Comparison of ENCODE assay signal across 8 mouse cellular contexts in the genomic region with DNA sequence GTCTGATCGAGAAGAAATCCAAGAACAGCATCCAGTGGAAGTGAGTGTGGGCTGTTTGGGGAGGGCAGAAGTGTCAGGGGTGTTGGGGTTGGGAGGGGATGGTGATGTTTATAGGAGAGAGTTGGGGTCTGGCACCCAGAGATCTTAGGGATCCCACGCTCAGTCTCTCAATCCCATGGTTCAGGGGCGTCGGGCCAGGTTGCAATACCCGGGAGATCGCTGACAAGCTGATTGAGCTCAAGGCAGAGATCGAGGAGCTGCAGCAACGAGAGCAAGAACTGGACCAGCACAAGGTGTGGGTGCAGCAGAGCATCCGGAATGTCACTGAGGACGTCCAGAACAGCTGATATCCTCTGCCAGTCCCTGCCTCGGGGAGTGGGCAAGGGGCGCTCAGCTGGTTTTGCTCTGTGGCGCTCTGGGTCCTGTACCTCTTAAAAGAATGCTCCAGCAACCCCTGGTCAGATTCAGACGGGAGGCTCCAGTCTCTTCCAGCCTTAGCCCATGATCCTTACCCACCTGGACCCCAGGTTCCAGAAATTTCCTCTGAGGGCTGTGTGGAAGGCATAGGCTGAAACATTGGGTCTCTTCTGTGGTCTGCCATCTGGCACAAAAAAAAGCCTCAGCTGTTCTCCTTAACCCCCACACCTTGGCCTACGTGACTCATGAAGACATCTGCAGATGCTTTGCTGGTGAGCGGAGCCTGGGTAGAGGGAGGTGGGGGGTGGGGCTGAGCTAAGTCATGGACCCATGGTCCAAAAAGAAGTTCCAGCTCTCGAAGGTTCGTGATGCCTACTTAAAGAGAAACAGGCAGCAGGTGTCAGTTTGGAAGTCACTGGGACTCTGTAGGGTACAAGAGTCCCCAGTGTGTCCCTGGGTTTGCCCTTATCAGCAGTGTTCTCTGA. TPM values are rescaled to one million over a fixed set of nuclear protein-coding genes. Genes with fewer than 3 reads are reported as not detected.
DNase-seq lines count a peak whose midpoint lies in the region; ATAC-seq and TF ChIP-seq lines count a peak whose summit lies in the region.

No protein-coding gene starts in this region.

- no peaks in the 10 kb centered on the region for H3K27me3 ChIP-seq in lung, embryonic 16.5 days (ENCODE audit: control insufficient read depth, insufficient read depth, low read depth, low read length)
- H3K27me3 ChIP-seq in embryonic facial prominence, embryonic 15.5 days, result no peaks in the 10 kb centered on the region
- no peaks in the 10 kb centered on the region for H3K27me3 ChIP-seq in intestine, postnatal 0 days (replicated peaks; ENCODE audit: control insufficient read depth, insufficient read depth, low read length)
- H3K27me3 ChIP-seq in neural tube, embryonic 15.5 days (replicated peaks), result no peaks in the 10 kb centered on the region; the same call in 1 of the 2 replicates

- ATAC-seq in lung, embryonic 16.5 days (ENCODE audit: low read depth), result no peak
- no peak for ATAC-seq in embryonic facial prominence, embryonic 15.5 days (ENCODE audit: insufficient number of reproducible peaks, low FRiP score, low TSS enrichment, low read depth)
- no peak for ATAC-seq in intestine, postnatal 0 days
- 0 out of 2 replicates have a peak, but pooled peaks have one; percentile 2 for ATAC-seq in neural tube, embryonic 15.5 days (ENCODE audit: low FRiP score)

- peaks cover 29% of the 10 kb centered on the region for H3K36me3 ChIP-seq in lung, embryonic 16.5 days (ENCODE audit: control insufficient read depth, insufficient read depth, low read length)
- H3K36me3 ChIP-seq in embryonic facial prominence, embryonic 15.5 days, result peaks cover 40% of the 10 kb centered on the region
- H3K36me3 ChIP-seq in intestine, postnatal 0 days (ENCODE audit: control insufficient read depth, insufficient read depth), result peaks cover 28% of the 10 kb centered on the region
- peaks cover 44% of the 10 kb centered on the region for H3K36me3 ChIP-seq in neural tube, embryonic 15.5 days

- peak overlapping the region; percentile 83 for H3K4me3 ChIP-seq in lung, embryonic 16.5 days (ENCODE audit: low read length)
- H3K4me3 ChIP-seq in embryonic facial prominence, embryonic 15.5 days (replicated peaks), result peak overlapping the region; percentile 99
- H3K4me3 ChIP-seq in intestine, postnatal 0 days (ENCODE audit: low read depth, low read length), result peak overlapping the region; percentile 95
- H3K4me3 ChIP-seq in neural tube, embryonic 15.5 days (replicated peaks), result peak overlapping the region; percentile 75

- no peaks in the 10 kb centered on the region for H3K9me3 ChIP-seq in lung, embryonic 16.5 days (ENCODE audit: control insufficient read depth, low read length)
- H3K9me3 ChIP-seq in embryonic facial prominence, embryonic 15.5 days (replicated peaks), result no peaks in the 10 kb centered on the region
- H3K9me3 ChIP-seq in intestine, postnatal 0 days (ENCODE audit: control insufficient read depth), result no peaks in the 10 kb centered on the region
- no peaks in the 10 kb centered on the region for H3K9me3 ChIP-seq in neural tube, embryonic 15.5 days (replicated peaks)

- H3K4me2 ChIP-seq in lung, embryonic 16.5 days (ENCODE audit: low read depth, low read length), result peak overlapping the region; percentile 98
- peak overlapping the region; percentile 85 for H3K4me2 ChIP-seq in embryonic facial prominence, embryonic 15.5 days (replicated peaks)
- peak overlapping the region; percentile 85 for H3K4me2 ChIP-seq in intestine, postnatal 0 days (replicated peaks; ENCODE audit: low read depth)
- peak overlapping the region; percentile 90 for H3K4me2 ChIP-seq in neural tube, embryonic 15.5 days

- 47% methylated on average over 18 of the region's 18 CpGs for WGBS in lung, embryonic 16.5 days
- WGBS in embryonic facial prominence, embryonic 15.5 days, result 50% methylated on average over 18 of the region's 18 CpGs
- 42% methylated on average over 18 of the region's 18 CpGs for WGBS in intestine, postnatal 0 days
- 67% methylated on average over 18 of the region's 18 CpGs for WGBS in neural tube, embryonic 15.5 days

- no peak for TF ChIP-seq CTCF in intestine, postnatal 0 days (IDR thresholded peaks at IDR 0.05; ENCODE audit: low read depth)

- H3K27ac ChIP-seq in lung, embryonic 16.5 days (ENCODE audit: low read length), result no peak overlapping the region
- H3K27ac ChIP-seq in embryonic facial prominence, embryonic 15.5 days (replicated peaks), result no peak overlapping the region
- 0 out of 2 replicates have a peak overlapping the region, but pooled peaks have one; percentile 62 for H3K27ac ChIP-seq in intestine, postnatal 0 days (ENCODE audit: low read depth, low read length)
- H3K27ac ChIP-seq in neural tube, embryonic 15.5 days (replicated peaks), result peak overlapping the region; percentile 61; the same call in 1 of the 2 replicates

- intact Hi-C loops in left cerebral cortex, postnatal 10 days (cut with DNase I), result loop anchor here (10.0 kb wide), 1 partner anchor 644 kb away; no protein-coding TSS in a partner anchor

- peak overlapping the region; percentile 89 for H3K9ac ChIP-seq in lung, embryonic 16.5 days (ENCODE audit: low read length)
- H3K9ac ChIP-seq in embryonic facial prominence, embryonic 15.5 days, result peak overlapping the region; percentile 91
- peak overlapping the region; percentile 84 for H3K9ac ChIP-seq in intestine, postnatal 0 days (ENCODE audit: low read depth, low read length)
- peak overlapping the region; percentile 82 for H3K9ac ChIP-seq in neural tube, embryonic 15.5 days (replicated peaks)

- DNase-seq in lung, postnatal 14 days, result no peak
- DNase-seq in B cell, adult 2 months, result no peak
- DNase-seq in gastrocnemius, postnatal 4 days (ENCODE audit: low spot score in 2 of 2), result no peak
- DNase-seq in left cerebral cortex, postnatal 10 days (ENCODE audit: extremely low spot score in 1 of 2, low spot score in 2 of 2), result no peak

- peaks cover 17% of the 10 kb centered on the region for H3K4me1 ChIP-seq in lung, embryonic 16.5 days (replicated peaks; ENCODE audit: control insufficient read depth, insufficient read depth, low read length)
- H3K4me1 ChIP-seq in embryonic facial prominence, embryonic 15.5 days, result peaks cover 18% of the 10 kb centered on the region
- H3K4me1 ChIP-seq in intestine, postnatal 0 days (replicated peaks; ENCODE audit: control insufficient read depth, insufficient read depth, low read length), result peaks cover 2% of the 10 kb centered on the region; the same call in 1 of the 2 replicates
- H3K4me1 ChIP-seq in neural tube, embryonic 15.5 days, result peaks cover 26% of the 10 kb centered on the region

RNA-seq across cellular contexts. Expression of a gene that starts 1.1 kb away (rescaled TPM):
- polyA plus RNA-seq in lung, embryonic 16.5 days (2015; fragmentation: Nextera tagmentation; extraction: Ambion mirVana), result 69.1 and 76.2 TPM in 2 replicates
- 67.9 and 79.6 TPM in 2 replicates for polyA plus RNA-seq in embryonic facial prominence, embryonic 15.5 days (2015; fragmentation: Nextera tagmentation; extraction: Ambion mirVana)
- 36.6 and 42.0 TPM in 2 replicates for polyA plus RNA-seq in intestine, postnatal 0 days (2015; fragmentation: Nextera tagmentation; extraction: Ambion mirVana)
- 41.6 and 61.6 TPM in 2 replicates for polyA plus RNA-seq in neural tube, embryonic 15.5 days (2015; fragmentation: Nextera tagmentation; extraction: Ambion mirVana)
- total RNA-seq in gastrocnemius, postnatal 4 days (2021), result 10 to 100 TPM; 27.4 to 31.1 TPM
- total RNA-seq in left cerebral cortex, postnatal 10 days (2021), result 10 to 100 TPM; 29.6 to 30.2 TPM

RNA-seq across cellular contexts. Expression of a gene that starts 2.7 kb away (rescaled TPM):
- 34.4 and 35.5 TPM in 2 replicates for polyA plus RNA-seq in lung, embryonic 16.5 days (2015; fragmentation: Nextera tagmentation; extraction: Ambion mirVana)
- 10.2 and 11.0 TPM in 2 replicates for polyA plus RNA-seq in embryonic facial prominence, embryonic 15.5 days (2015; fragmentation: Nextera tagmentation; extraction: Ambion mirVana)
- polyA plus RNA-seq in intestine, postnatal 0 days (2015; fragmentation: Nextera tagmentation; extraction: Ambion mirVana), result 2.5 and 3.1 TPM in 2 replicates
- 10.6 and 11.3 TPM in 2 replicates for polyA plus RNA-seq in neural tube, embryonic 15.5 days (2015; fragmentation: Nextera tagmentation; extraction: Ambion mirVana)
- 1 to 10 TPM; 8.1 to 8.7 TPM for total RNA-seq in gastrocnemius, postnatal 4 days (2021)
- 1 to 10 TPM; 4.2 to 4.3 TPM for total RNA-seq in left cerebral cortex, postnatal 10 days (2021)

RNA-seq across cellular contexts. Expression of a gene that starts 6.8 kb away (rescaled TPM):
- 14.8 and 15.6 TPM in 2 replicates for polyA plus RNA-seq in lung, embryonic 16.5 days (2015; fragmentation: Nextera tagmentation; extraction: Ambion mirVana)
- polyA plus RNA-seq in embryonic facial prominence, embryonic 15.5 days (2015; fragmentation: Nextera tagmentation; extraction: Ambion mirVana), result 9.9 and 11.4 TPM in 2 replicates
- 34.2 TPM in 2 replicates for polyA plus RNA-seq in intestine, postnatal 0 days (2015; fragmentation: Nextera tagmentation; extraction: Ambion mirVana)
- polyA plus RNA-seq in neural tube, embryonic 15.5 days (2015; fragmentation: Nextera tagmentation; extraction: Ambion mirVana), result 1.1 and 4.7 TPM in 2 replicates
- 1 to 10 TPM; 1.0 to 1.1 TPM for total RNA-seq in gastrocnemius, postnatal 4 days (2021)
- under 1 TPM; 0.41 to 0.83 TPM for total RNA-seq in left cerebral cortex, postnatal 10 days (2021)

RNA-seq across cellular contexts. Expression of a gene that starts 8.9 kb away (rescaled TPM):
- 8.3 and 9.5 TPM in 2 replicates for polyA plus RNA-seq in lung, embryonic 16.5 days (2015; fragmentation: Nextera tagmentation; extraction: Ambion mirVana)
- polyA plus RNA-seq in embryonic facial prominence, embryonic 15.5 days (2015; fragmentation: Nextera tagmentation; extraction: Ambion mirVana), result 12.1 and 14.5 TPM in 2 replicates
- 1.5 and 1.7 TPM in 2 replicates for polyA plus RNA-seq in intestine, postnatal 0 days (2015; fragmentation: Nextera tagmentation; extraction: Ambion mirVana)
- 104 and 122 TPM in 2 replicates for polyA plus RNA-seq in neural tube, embryonic 15.5 days (2015; fragmentation: Nextera tagmentation; extraction: Ambion mirVana)
- 1 to 10 TPM; 3.8 to 6.3 TPM for total RNA-seq in gastrocnemius, postnatal 4 days (2021)
- 10 to 100 TPM; 68.2 to 82.2 TPM for total RNA-seq in left cerebral cortex, postnatal 10 days (2021)

RNA-seq across cellular contexts. Expression of a gene that starts 22.7 kb away (rescaled TPM):
- 2.0 and 2.1 TPM in 2 replicates for polyA plus RNA-seq in lung, embryonic 16.5 days (2015; fragmentation: Nextera tagmentation; extraction: Ambion mirVana)
- 3.6 and 4.4 TPM in 2 replicates for polyA plus RNA-seq in embryonic facial prominence, embryonic 15.5 days (2015; fragmentation: Nextera tagmentation; extraction: Ambion mirVana)
- 0.76 and 0.90 TPM in 2 replicates for polyA plus RNA-seq in intestine, postnatal 0 days (2015; fragmentation: Nextera tagmentation; extraction: Ambion mirVana)
- polyA plus RNA-seq in neural tube, embryonic 15.5 days (2015; fragmentation: Nextera tagmentation; extraction: Ambion mirVana), result 5.7 and 6.2 TPM in 2 replicates
- 10 to 100 TPM; 26.5 to 27.1 TPM for total RNA-seq in gastrocnemius, postnatal 4 days (2021)
- total RNA-seq in left cerebral cortex, postnatal 10 days (2021), result 1 to 10 TPM; 3.2 to 3.5 TPM

Comparison
In these comparisons a context has a peak if more than half of its experiments do, and no peak if none do; other contexts are left out.
1. H3K27ac ChIP-seq: peak in intestine, postnatal 0 days (single experiment) and neural tube, embryonic 15.5 days (single experiment); none in lung, embryonic 16.5 days (single experiment) and embryonic facial prominence, embryonic 15.5 days (single experiment).
2. Peak in every context shown above with its lines, with median percentiles within 50 percentile points of each other: H3K4me2 ChIP-seq, H3K4me3 ChIP-seq and H3K9ac ChIP-seq.